Mouse (Mus musculus) heart, postnatal 0 days (tissue): ENCODE results near the gene Hspa5.

Source experiments
- CTCF ChIP-seq: IDR thresholded peaks from 2 replicates; pipeline ENCODE4 v1.5.1; 2016; ENCODE audit warnings: antibody characterized with exemption, control low read depth, low read depth
- EP300 ChIP-seq: IDR thresholded peaks from 2 replicates; pipeline ENCODE4 v1.6.1; 2016; ENCODE audit warnings: antibody characterized with exemption, low read depth

GRCm38 (mm10) chr2:34727045-34727728, 44.6 kb upstream of the Hspa5 start:
- TF ChIP-seq CTCF (no peak), EP300 (no peak)
